Mouse (Mus musculus): ENCODE data around the gene Mccc1. TPM values are rescaled to one million over a fixed set of nuclear protein-coding genes. Genes with fewer than 3 reads are reported as not detected.

Mccc1 gene
- polyA plus RNA-seq, 1 experiment from 2014 or later: 101 TPM

GRCm38 (mm10) chr3:35929406-35929805 is 71.1 kb downstream of the Mccc1 start:
- 50% methylated on average over 3 of the region's 3 CpGs for WGBS
- Histone ChIP-seq H3K4me2 (ENCODE audit: low read length) (no peak overlapping the region), H3K9me3 (replicated peaks; ENCODE audit: low read length) (no peaks in the 10 kb centered on the region), H3K27me3 (ENCODE audit: insufficient read depth, low read length) (no peaks in the 10 kb centered on the region), H3K27ac (no peak overlapping the region), H3K36me3 (ENCODE audit: insufficient read depth, low read length) (no peaks in the 10 kb centered on the region), H3K4me3 (replicated peaks; ENCODE audit: low read depth, low read length) (no peak overlapping the region), H3K9ac (ENCODE audit: low read depth, low read length) (no peak overlapping the region), H3K4me1 (replicated peaks; ENCODE audit: insufficient read depth, low read length) (peaks cover 4% of the 10 kb centered on the region; the same call in 1 of the 2 replicates)
- TF ChIP-seq CTCF (IDR thresholded peaks at IDR 0.05; ENCODE audit: low read depth): no peak
- no peak for ATAC-seq (replicated peaks; ENCODE audit: low FRiP score, low read depth)
- DNase-seq (ENCODE audit: low spot score): no peak

- Histone ChIP-seq H3K4me3 (replicated peaks; ENCODE audit: low read depth, low read length) (no peak overlapping the region), H3K4me1 (replicated peaks; ENCODE audit: insufficient read depth, low read length) (0 out of 2 replicates have a peak, but pooled peaks cover 6% of the 10 kb centered on the region), H3K9ac (ENCODE audit: low read depth, low read length) (no peak overlapping the region), H3K36me3 (ENCODE audit: insufficient read depth, low read length) (no peaks in the 10 kb centered on the region), H3K4me2 (ENCODE audit: low read length) (no peak overlapping the region), H3K9me3 (replicated peaks; ENCODE audit: low read length) (no peaks in the 10 kb centered on the region), H3K27me3 (ENCODE audit: insufficient read depth, low read length) (no peaks in the 10 kb centered on the region), H3K27ac (no peak overlapping the region)
- 63% methylated on average over 2 of the region's 2 CpGs for WGBS
- no peak for TF ChIP-seq CTCF (IDR thresholded peaks at IDR 0.05; ENCODE audit: low read depth)
- no peak for DNase-seq (ENCODE audit: low spot score)
- no peak; the same call in 1 of the 2 replicates for ATAC-seq (replicated peaks; ENCODE audit: low FRiP score, low read depth)
Observed at GRCm38 (mm10) chr3:35925852-35926251, 74.6 kb downstream of the Mccc1 start.

GRCm38 (mm10) chr3:35924007-35924406 is 76.5 kb downstream of the Mccc1 start:
- Histone ChIP-seq H3K4me2 (ENCODE audit: low read length) (no peak overlapping the region), H3K27me3 (ENCODE audit: insufficient read depth, low read length) (no peaks in the 10 kb centered on the region), H3K27ac (no peak overlapping the region), H3K4me1 (replicated peaks; ENCODE audit: insufficient read depth, low read length) (0 out of 2 replicates have a peak, but pooled peaks cover 6% of the 10 kb centered on the region), H3K36me3 (ENCODE audit: insufficient read depth, low read length) (no peaks in the 10 kb centered on the region), H3K9me3 (replicated peaks; ENCODE audit: low read length) (no peaks in the 10 kb centered on the region), H3K9ac (ENCODE audit: low read depth, low read length) (no peak overlapping the region), H3K4me3 (replicated peaks; ENCODE audit: low read depth, low read length) (no peak overlapping the region)
- TF ChIP-seq CTCF (IDR thresholded peaks at IDR 0.05; ENCODE audit: low read depth): no peak
- WGBS: 75% methylated on average over 3 of the region's 3 CpGs
- no peak for DNase-seq (ENCODE audit: low spot score)
- ATAC-seq (replicated peaks; ENCODE audit: low FRiP score, low read depth): no peak

DNA sequence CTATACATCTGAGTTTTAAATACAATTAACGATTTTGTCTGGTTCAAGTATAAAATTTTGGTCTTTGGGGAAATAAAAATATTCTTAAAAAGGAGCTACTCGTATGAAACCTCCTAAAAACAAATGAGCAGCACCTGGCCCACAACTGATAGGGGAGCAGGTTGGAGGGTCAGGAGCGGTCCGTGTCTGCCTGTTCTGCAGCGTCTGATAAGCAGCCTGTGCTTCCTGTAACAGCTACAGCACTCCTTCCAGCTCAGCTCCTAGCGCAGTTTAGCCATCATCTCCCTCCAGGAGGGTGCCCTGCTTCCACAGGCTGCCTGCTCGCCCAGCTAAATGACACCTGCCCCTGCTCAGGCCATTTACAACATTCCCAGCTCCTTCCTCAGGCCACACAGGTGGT is 77.0 kb downstream of the Mccc1 start:
- Histone ChIP-seq H3K9ac (ENCODE audit: low read depth, low read length) (no peak overlapping the region), H3K4me3 (replicated peaks; ENCODE audit: low read depth, low read length) (no peak overlapping the region), H3K27ac (no peak overlapping the region), H3K27me3 (ENCODE audit: insufficient read depth, low read length) (no peaks in the 10 kb centered on the region), H3K4me1 (replicated peaks; ENCODE audit: insufficient read depth, low read length) (0 out of 2 replicates have a peak, but pooled peaks cover 6% of the 10 kb centered on the region), H3K4me2 (ENCODE audit: low read length) (no peak overlapping the region), H3K9me3 (replicated peaks; ENCODE audit: low read length) (no peaks in the 10 kb centered on the region), H3K36me3 (ENCODE audit: insufficient read depth, low read length) (no peaks in the 10 kb centered on the region)
- ATAC-seq (replicated peaks; ENCODE audit: low FRiP score, low read depth) (no peak), DNase-seq (ENCODE audit: low spot score) (no peak)
- TF ChIP-seq CTCF (IDR thresholded peaks at IDR 0.05; ENCODE audit: low read depth): no peak
- WGBS: 42% methylated on average over 7 of the region's 7 CpGs

- Histone ChIP-seq H3K4me3 (replicated peaks; ENCODE audit: low read depth, low read length) (no peak overlapping the region), H3K27ac (no peak overlapping the region)
- WGBS: 53% methylated on average over 4 of the region's 4 CpGs
Observed at GRCm38 (mm10) chr3:35922522-35922921, 78.0 kb downstream of the Mccc1 start.

DNA sequence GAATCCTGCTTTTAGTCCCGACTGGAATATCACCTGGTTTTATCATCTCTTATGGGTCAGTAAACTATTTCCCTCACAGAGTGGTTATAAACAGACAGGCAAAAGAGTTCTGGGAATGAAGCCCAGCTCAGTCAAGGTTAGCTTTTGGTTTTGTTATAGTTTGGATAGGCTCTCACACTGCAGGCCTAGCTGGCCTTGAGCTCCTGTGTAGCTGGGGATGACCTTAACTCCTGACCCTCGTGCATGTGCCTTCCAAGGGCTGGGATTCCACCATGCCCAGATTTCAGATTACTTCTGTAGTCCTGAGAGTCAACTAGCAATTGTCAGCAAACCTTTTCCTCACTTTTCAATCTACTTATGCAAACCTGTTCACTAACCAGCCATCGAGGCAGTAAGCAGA is 82.2 kb downstream of the Mccc1 start:
- 0 out of 2 replicates have a peak, but pooled peaks cover 3% of the 10 kb centered on the region for H3K4me1 ChIP-seq (replicated peaks; ENCODE audit: insufficient read depth, low read length)
- no peak overlapping the region for H3K9ac ChIP-seq (ENCODE audit: low read depth, low read length)
- no peak overlapping the region for H3K4me2 ChIP-seq (ENCODE audit: low read length)
- H3K27ac ChIP-seq: no peak overlapping the region
- H3K27me3 ChIP-seq (ENCODE audit: insufficient read depth, low read length): no peaks in the 10 kb centered on the region
- H3K9me3 ChIP-seq (replicated peaks; ENCODE audit: low read length): no peaks in the 10 kb centered on the region
- peaks cover 15% of the 10 kb centered on the region for H3K36me3 ChIP-seq (ENCODE audit: insufficient read depth, low read length)
- no peak for TF ChIP-seq CTCF (IDR thresholded peaks at IDR 0.05; ENCODE audit: low read depth)
- WGBS: 85% methylated on average over 3 of the region's 3 CpGs
- no peak for DNase-seq (ENCODE audit: low spot score)
- ATAC-seq (replicated peaks; ENCODE audit: low FRiP score, low read depth): no peak
- no peak overlapping the region for H3K4me3 ChIP-seq (replicated peaks; ENCODE audit: low read depth, low read length)

More at GRCm38 (mm10) chr3:35922522-35922921, 78.0 kb downstream of the Mccc1 start:
- DNase-seq (ENCODE audit: low spot score) (no peak), ATAC-seq (replicated peaks; ENCODE audit: low FRiP score, low read depth) (no peak)
- no peak for TF ChIP-seq CTCF (IDR thresholded peaks at IDR 0.05; ENCODE audit: low read depth)
- peaks cover 6% of the 10 kb centered on the region; the same call in 1 of the 2 replicates for H3K36me3 ChIP-seq (ENCODE audit: insufficient read depth, low read length)
- no peaks in the 10 kb centered on the region for H3K27me3 ChIP-seq (ENCODE audit: insufficient read depth, low read length)
- no peak overlapping the region for H3K9ac ChIP-seq (ENCODE audit: low read depth, low read length)
- 0 out of 2 replicates have a peak, but pooled peaks cover 6% of the 10 kb centered on the region for H3K4me1 ChIP-seq (replicated peaks; ENCODE audit: insufficient read depth, low read length)
- H3K9me3 ChIP-seq (replicated peaks; ENCODE audit: low read length): no peaks in the 10 kb centered on the region
- H3K4me2 ChIP-seq (ENCODE audit: low read length): no peak overlapping the region

Other genes with a start within 250 kb of the Mccc1 start
- 23.0 and 23.9 TPM in 2 replicates for gene Atp11b, start 246.6 kb downstream of the Mccc1 start, polyA plus RNA-seq (2015; fragmentation: Nextera tagmentation; extraction: Ambion mirVana)
- 94.9 and 102 TPM in 2 replicates for gene Dcun1d1, start 63.2 kb downstream of the Mccc1 start, polyA plus RNA-seq (2015; fragmentation: Nextera tagmentation; extraction: Ambion mirVana)
- not detected in 2 replicates for gene Ccdc144b, start 52.9 kb upstream of the Mccc1 start, polyA plus RNA-seq (2015; fragmentation: Nextera tagmentation; extraction: Ambion mirVana)
- 77.4 and 90.3 TPM in 2 replicates for gene Acad9, start 65.3 kb upstream of the Mccc1 start, polyA plus RNA-seq (2015; fragmentation: Nextera tagmentation; extraction: Ambion mirVana)
- 5.2 and 6.1 TPM in 2 replicates for gene D3Ertd254e, start 150.3 kb upstream of the Mccc1 start, polyA plus RNA-seq (2015; fragmentation: Nextera tagmentation; extraction: Ambion mirVana)
- gene Qrfpr, start 221.6 kb upstream of the Mccc1 start, polyA plus RNA-seq (2015; fragmentation: Nextera tagmentation; extraction: Ambion mirVana): not detected in 2 replicates

Data from kidney, postnatal 0 days (tissue).